Mouse (Mus musculus) olfactory bulb, adult 2 months (tissue): Measurements from ENCODE around the gene Olfml2b. TPM values are rescaled to one million over a fixed set of nuclear protein-coding genes. Genes with fewer than 3 reads are reported as not detected.

Experiments used
- H3K27ac ChIP-seq: fragments of 200-500 bp; 2 replicates; pipeline ENCODE4 v1.5.1; 2012; ENCODE audit warnings: low read depth, low read length; ENCODE audit not compliant: insufficient read depth
- H3K4me1 ChIP-seq: fragments of 200-500 bp; 2 replicates; pipeline ENCODE4 v1.6.1; 2012; ENCODE audit warnings: low read length; ENCODE audit not compliant: control insufficient read depth, insufficient read depth
- H3K4me3 ChIP-seq: fragments of 200-500 bp; 2 replicates; pipeline ENCODE4 v1.5.1; 2012; ENCODE audit warnings: mild to moderate bottlenecking, low read depth, low read length, moderate library complexity; ENCODE audit not compliant: insufficient read depth
- CTCF ChIP-seq: fragments of 200-500 bp; IDR thresholded peaks from 2 replicates; pipeline ENCODE4 v1.5.1; 2012; ENCODE audit warnings: low read depth, mild to moderate bottlenecking, low read length, moderate library complexity; ENCODE audit not compliant: insufficient read depth
- POLR2A ChIP-seq: fragments of 200-500 bp; IDR thresholded peaks from 2 replicates; pipeline ENCODE4 v1.6.1; 2012; ENCODE audit warnings: mild to moderate bottlenecking, low read depth, low read length, moderate library complexity; ENCODE audit not compliant: insufficient read depth
- WGBS: fragments of 180-500 bp; shearing (Covaris S2); methylation state at CpG from one replicate; pipeline ENCODE4 v1.1.7; 2018; 5-methylcytosine and 5-hydroxymethylcytosine counted together
- polyA plus RNA-seq: library from polyadenylated mRNA; stranded (reverse); fragments of >200 nt; gene quantifications from 2 replicates; pipeline ENCODE4 v1.2.4, GENCODE M21; 2012; ENCODE audit warnings: low replicate concordance; ENCODE audit not compliant: missing spikeins, insufficient read depth, insufficient read length

The Olfml2b gene
- polyA plus RNA-seq, 1 experiment = not detected

GRCm38 (mm10) chr1:170709481-170709880 lies 65.1 kb downstream of the Olfml2b start:
- Histone ChIP-seq H3K27ac (no peak overlapping the region), H3K4me1 (no peaks in the 10 kb centered on the region; the same call in 1 of the 2 replicates), H3K4me3 (no peak overlapping the region)
- WGBS = 91% methylated on average over 8 of the region's 8 CpGs
- TF ChIP-seq POLR2A = no peak
- no peak for TF ChIP-seq CTCF

DNA sequence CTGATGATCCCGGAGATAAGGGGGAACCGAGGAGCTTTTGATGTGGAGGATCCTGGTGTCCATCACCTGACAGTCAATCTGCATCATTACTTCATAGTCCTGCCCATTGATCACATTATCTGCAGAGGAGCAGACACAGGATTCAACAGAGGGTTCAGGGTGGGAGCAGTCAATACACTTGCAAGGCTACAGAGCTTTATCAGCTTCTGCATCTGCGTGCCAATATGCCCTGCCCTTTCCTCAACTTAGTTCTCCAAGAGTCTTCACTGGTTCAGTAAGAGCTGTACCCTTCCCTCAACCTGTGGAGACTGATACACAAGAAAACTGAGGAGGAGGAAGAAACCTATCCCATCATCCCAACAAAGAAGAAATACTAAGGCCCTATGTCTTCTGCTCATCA lies 65.6 kb downstream of the Olfml2b start:
- Histone ChIP-seq H3K4me1 (no peaks in the 10 kb centered on the region; the same call in 1 of the 2 replicates), H3K4me3 (no peak overlapping the region), H3K27ac (no peak overlapping the region)
- WGBS = 96% methylated on average over 3 of the region's 3 CpGs
- TF ChIP-seq CTCF (no peak), POLR2A (no peak)

- TF ChIP-seq POLR2A (no peak), CTCF (no peak)
- 76% methylated on average over 7 of the region's 7 CpGs for WGBS
- no peak overlapping the region for H3K27ac ChIP-seq
- H3K4me1 ChIP-seq = no peaks in the 10 kb centered on the region
- H3K4me3 ChIP-seq = no peak overlapping the region
Measured at GRCm38 (mm10) chr1:170711731-170712130, 67.4 kb downstream of the Olfml2b start.

- TF ChIP-seq CTCF (no peak), POLR2A (no peak)
- Histone ChIP-seq H3K4me1 (no peaks in the 10 kb centered on the region), H3K4me3 (no peak overlapping the region), H3K27ac (no peak overlapping the region)
- WGBS = 86% methylated on average over 3 of the region's 3 CpGs
Measured at GRCm38 (mm10) chr1:170717241-170717828, 73.0 kb downstream of the Olfml2b start.

DNA sequence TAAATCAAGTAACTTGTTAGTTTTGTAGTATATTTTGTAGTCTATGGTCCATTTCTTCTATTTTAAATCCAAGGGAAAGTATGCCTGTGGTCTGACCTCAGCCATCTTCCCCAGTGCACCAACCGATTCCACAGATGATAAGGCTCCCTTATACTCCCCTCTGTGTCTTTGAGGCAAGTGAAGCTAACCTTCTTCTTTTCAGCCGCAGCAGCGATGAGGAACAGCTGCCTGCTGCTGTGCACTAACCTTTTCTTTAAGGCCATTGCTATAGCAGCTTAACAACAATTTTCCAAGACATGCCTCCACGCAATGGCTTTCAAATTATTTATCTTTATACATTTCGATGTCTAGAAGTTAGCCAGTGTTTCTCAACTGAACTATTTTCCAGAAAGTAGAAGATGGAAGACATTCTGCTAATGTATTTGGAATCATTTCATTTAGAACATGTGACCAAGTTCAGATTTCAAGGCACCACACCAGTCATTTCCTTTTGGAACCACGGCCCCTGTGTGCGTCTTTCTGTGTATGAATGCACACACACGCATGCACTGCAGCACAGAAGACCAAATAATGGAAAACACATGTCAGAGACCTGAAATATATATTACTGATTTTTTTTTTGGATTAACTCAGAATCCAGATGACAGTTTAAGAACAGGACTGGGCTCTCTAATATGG lies 73.9 kb downstream of the Olfml2b start:
- no peak for TF ChIP-seq POLR2A
- TF ChIP-seq CTCF = no peak
- Histone ChIP-seq H3K4me1 (no peaks in the 10 kb centered on the region), H3K4me3 (no peak overlapping the region), H3K27ac (no peak overlapping the region)
- WGBS = 92% methylated on average over 8 of the region's 8 CpGs

DNA sequence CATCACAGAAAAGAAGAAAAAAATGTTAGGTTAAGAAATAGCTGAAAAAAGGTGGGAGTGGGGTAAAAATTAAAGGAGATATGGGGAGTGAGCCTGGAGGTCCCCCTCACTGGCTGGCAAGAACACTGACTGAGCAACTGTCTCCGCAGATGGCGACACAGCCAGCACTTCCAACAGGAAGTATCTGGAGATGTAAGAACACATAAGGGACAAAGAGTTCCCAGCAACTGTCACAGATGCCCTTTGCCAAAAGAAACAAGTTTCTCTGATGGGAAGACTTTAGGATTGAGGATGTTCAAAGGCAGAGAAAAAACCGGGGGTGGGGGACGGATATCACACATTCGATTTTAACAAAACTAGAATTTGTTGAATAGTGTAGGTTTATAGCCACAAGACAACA lies 77.2 kb downstream of the Olfml2b start:
- WGBS = 87% methylated on average over 5 of the region's 5 CpGs
- no peak for TF ChIP-seq POLR2A
- no peak for TF ChIP-seq CTCF
- H3K27ac ChIP-seq = no peak overlapping the region
- H3K4me3 ChIP-seq = no peak overlapping the region
- H3K4me1 ChIP-seq = no peaks in the 10 kb centered on the region

GRCm38 (mm10) chr1:170728524-170728923 lies 84.2 kb downstream of the Olfml2b start:
- 84% methylated on average over 6 of the region's 6 CpGs for WGBS
- TF ChIP-seq POLR2A = no peak
- TF ChIP-seq CTCF = no peak
- H3K27ac ChIP-seq = no peak overlapping the region

DNA sequence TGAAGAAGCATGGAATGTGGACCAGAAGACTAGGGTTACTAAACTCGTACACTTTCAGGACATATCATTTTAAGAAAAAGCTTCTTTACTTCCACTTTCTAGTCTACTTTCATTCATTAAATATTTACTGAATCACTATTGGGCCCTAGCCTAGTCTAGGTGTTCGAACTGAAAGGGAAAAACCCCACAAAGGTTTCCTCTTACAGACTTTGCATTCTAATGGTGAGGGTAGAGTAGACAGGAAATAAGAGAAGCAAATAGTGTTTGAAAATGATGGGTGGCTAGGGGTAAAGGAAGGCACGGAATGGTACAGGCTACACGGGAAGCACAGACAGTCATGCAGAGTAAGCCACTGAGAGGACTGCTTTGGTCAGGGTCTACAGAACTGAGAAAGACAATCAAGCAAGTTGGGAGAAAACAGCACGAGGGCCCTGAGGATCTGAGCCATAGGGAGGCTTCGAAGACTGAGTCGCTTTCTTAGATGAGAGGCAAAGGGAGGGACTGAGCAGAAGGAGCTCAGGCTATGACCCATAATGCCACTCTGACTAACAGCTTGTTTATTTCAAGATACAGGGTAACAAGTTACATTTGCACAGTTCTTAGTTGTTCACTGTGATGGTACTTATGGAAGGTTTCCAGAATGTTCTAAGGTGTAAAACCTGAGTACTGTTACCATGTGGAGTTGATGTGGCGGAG lies 85.1 kb downstream of the Olfml2b start:
- H3K4me3 ChIP-seq = no peak overlapping the region
- no peak for TF ChIP-seq POLR2A
- TF ChIP-seq CTCF = no peak
- peaks cover 5% of the 10 kb centered on the region for H3K4me1 ChIP-seq
- WGBS = 88% methylated on average over 8 of the region's 8 CpGs
- no peak overlapping the region for H3K27ac ChIP-seq

More at GRCm38 (mm10) chr1:170728524-170728923, 84.2 kb downstream of the Olfml2b start:
- Histone ChIP-seq H3K4me1 (peaks cover 5% of the 10 kb centered on the region), H3K4me3 (no peak overlapping the region)
